Mouse (Mus musculus): ENCODE data around the gene Gadd45g. TPM values are rescaled to one million over a fixed set of nuclear protein-coding genes. Genes with fewer than 3 reads are reported as not detected.

Gene Gadd45g
- 10 to 100 TPM; 16.4 to 19.1 TPM for total RNA-seq (2021)
- long read RNA-seq, experiment 1, transcript Gadd45g-201 (4 exons, 1,071 nt), result major isoform, 57 of 65 reads
- long read RNA-seq, experiment 1, partial matches to known transcripts, result 1 of 65 reads
- long read RNA-seq, experiment 1, other reads (novel, unspliced or antisense), result 6 of 65 reads
- long read RNA-seq, experiment 2, transcript Gadd45g-201 (4 exons, 1,071 nt), result major isoform, 38 of 44 reads
- long read RNA-seq, experiment 2, partial matches to known transcripts, result 2 of 44 reads
- long read RNA-seq, experiment 2, other reads (novel, unspliced or antisense), result 4 of 44 reads

DNA sequence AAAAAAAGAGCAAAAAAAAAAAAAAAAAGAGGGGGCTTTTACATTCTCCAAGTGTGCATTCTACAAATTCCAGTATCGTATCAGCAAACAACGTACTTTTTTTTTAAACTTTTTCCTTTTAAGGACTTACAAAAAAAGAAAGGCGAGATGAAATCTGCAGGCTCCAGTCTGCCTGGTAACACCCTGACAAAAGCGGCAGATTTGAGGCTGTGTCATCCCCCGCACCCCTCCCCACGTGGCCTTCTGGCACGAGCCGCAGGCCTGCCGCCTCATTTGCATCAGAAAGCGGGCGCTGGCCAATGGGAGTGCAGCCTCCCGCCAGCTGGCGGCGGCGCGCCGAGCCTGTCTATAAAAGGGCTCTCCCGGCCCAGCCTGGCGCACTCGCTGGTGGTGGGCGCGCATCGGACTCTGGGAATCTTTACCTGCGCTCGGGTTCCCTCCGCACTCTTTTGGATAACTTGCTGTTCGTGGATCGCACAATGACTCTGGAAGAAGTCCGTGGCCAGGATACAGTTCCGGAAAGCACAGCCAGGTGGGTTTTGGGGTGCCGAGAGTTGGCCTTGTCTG, at the start of gene Gadd45g:
Gene Gadd45g, plus strand, starts transcription at position 378 of the 567 bp plus-strand sequence.
- intact Hi-C loops (cut with DNase I), result loop anchor here (5.0 to 10.0 kb wide), 6 partner anchors 86 to 688 kb away; partner anchors contain the start of gene Diras2
- peak; percentile 96 to 98 for DNase-seq (ENCODE audit: low spot score in 2 of 2)

DNA sequence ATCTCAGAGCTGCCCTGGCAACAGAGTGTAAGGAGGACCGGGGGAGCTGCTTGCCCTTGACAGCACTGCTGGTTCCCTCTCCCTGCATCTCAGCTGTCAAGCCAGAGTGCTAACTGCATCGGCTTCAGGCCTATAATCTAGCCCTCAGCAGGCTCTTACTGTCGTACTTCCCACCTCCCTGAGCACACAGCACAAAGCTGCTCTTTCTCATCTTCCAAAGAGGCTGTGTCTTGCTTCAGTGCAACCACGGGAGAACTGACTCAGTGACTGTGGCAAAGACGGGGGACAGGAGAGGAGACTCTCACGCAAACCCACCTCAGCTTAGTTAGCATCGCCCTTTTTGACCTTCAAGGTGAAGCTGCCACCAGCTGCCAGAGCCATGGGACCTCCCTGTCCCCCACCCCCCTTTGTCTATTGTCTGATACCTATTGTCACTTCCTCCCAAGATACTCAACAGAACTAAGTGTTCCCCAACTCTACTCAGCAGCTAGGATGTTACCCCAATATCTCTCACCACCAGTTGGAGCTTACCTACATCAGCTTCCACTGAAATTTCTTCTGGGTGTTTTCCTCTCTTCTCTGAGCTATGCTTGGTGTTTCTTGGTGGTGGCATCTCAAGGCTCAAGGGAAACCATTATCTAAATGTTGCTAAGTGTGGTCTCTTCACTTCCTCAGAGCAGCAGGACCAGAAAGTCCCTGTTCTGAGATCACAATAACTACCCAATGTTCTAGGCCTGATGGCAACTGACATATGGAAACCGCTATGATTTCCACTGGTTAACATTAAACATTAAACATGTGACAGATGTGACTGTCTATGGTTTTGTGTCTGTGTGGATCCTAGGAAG, 48.4 kb upstream of the Gadd45g start:
- intact Hi-C loops (cut with DNase I), result no loop called here
- no peak for DNase-seq (ENCODE audit: low spot score in 2 of 2)

DNA sequence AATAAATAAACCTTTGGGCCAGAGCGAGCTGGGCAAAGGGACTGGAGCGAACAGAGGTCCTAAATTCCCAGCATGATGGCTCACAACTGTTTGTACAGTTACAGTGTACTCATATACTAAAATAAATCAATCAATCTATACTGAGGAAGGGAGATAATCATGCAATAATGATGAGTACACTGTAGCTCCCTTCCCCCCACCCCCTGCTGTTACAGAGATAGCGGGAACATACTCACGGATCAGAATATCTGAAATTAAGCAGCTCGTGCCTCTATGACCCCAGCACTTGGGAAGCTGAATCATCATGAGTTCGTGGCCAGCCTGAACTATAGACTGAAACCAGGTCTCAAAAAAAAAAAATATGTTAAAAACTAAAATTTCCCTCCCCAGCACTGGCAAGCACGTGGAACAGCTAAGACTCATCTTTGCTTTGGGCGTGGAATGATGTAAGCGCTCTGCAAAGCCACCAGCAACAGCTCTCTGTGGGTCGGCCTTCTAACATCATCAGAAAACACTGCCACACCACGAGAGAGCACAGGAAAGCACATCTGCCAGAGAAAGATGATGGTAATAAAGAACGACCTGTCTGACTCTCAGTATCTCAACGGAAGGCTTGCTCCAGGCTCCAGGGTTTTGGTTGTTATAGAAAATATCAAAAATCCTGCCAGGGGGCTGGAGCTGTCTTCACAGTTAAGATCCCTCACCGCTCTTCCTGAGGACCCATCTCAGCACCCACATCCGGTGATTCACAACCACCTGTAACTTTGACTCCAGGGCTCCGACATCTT, 46.5 kb upstream of the Gadd45g start:
- DNase-seq (ENCODE audit: low spot score in 2 of 2), result no peak
- intact Hi-C loops (cut with DNase I), result no loop called here

DNA sequence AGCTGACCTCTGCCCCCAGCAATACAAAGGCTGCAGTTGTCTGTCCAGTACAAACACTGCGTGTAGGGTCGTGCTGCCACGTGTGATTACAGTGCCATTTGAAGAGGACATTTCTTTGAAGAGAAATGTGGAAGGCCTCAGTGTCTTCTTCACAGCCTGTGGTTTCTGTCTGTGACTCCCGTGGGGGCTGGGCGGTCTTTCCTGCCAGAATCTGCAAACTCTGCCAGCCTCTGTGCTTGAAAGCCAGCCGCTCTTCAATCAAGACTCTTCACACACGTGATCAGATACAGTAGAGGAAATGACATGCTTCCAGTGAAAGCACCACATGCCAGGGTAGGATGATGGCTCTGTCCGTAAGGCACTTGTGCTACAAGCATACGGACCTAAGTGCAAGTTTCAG, 45.6 kb upstream of the Gadd45g start:
- peak; percentile 36 to 49 for DNase-seq (ENCODE audit: low spot score in 2 of 2)
- intact Hi-C loops (cut with DNase I), result no loop called here

DNA sequence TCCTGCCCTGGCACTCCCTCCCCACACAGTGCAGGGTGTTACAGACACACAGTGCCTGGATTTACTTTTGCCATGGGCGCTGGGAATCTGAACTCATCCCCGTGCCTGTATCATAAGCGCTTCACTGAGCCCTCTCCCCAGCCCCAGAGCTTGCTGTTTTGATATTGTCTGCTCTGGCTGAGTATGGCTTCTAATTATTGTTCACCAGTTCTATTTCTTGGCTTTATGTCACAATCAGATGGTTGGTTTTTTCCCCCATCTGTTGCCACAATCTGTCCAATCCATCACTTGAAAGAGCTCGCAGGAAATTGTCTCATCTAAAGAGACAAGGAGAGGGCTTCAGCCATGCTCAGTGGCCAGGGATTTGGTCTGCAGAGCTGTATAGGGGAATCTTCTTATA, 40.8 kb upstream of the Gadd45g start:
- peak in 1 of 2 experiments; percentile 54 for DNase-seq (ENCODE audit: low spot score in 2 of 2)

DNA sequence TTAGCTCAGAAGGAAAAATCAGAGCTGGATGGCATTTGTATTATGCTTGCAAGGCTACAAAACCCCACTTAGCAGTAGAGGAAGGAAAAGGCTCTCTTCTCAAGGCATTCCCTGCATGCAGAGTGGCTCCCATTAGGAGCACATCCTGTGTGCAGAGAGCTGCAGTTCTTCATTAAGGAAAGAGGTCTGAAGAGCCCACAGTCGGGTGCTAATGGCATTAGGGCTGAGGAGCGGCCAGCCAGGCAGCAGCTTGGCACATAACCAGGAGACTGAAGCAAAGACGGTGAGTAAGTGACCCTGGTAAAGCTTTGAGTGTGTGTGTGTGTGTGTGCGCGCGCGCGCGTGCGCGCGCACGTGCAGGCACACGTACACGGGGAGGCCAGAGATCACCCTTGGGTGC, 40.3 kb upstream of the Gadd45g start:
- intact Hi-C loops (cut with DNase I), result no loop called here
- no peak for DNase-seq (ENCODE audit: low spot score in 2 of 2)

More for the DNA sequence above, 40.8 kb upstream of the Gadd45g start:
- intact Hi-C loops (cut with DNase I), result no loop called here

DNA sequence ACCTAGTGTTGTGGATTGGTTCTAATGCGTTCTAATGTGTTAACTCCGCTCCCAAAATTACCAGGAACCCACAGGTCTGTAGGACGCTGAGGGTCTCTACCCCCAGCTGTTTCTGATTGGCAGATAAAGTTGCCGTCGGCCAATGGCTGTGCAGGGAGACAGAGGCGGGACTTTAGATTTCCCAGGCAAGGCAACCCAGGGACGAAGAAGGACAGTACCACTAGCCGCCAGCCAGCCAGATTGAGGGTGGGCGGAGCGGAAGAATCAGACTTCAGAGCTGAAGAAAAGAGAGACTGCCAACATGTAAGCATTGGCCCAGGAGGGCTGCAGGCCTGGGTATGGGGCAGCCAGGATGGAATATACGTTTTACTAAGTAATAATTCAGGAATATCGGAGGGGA, 38.3 kb upstream of the Gadd45g start:
- DNase-seq (ENCODE audit: low spot score in 2 of 2), result peak; percentile 54 to 60
- intact Hi-C loops (cut with DNase I), result no loop called here

DNA sequence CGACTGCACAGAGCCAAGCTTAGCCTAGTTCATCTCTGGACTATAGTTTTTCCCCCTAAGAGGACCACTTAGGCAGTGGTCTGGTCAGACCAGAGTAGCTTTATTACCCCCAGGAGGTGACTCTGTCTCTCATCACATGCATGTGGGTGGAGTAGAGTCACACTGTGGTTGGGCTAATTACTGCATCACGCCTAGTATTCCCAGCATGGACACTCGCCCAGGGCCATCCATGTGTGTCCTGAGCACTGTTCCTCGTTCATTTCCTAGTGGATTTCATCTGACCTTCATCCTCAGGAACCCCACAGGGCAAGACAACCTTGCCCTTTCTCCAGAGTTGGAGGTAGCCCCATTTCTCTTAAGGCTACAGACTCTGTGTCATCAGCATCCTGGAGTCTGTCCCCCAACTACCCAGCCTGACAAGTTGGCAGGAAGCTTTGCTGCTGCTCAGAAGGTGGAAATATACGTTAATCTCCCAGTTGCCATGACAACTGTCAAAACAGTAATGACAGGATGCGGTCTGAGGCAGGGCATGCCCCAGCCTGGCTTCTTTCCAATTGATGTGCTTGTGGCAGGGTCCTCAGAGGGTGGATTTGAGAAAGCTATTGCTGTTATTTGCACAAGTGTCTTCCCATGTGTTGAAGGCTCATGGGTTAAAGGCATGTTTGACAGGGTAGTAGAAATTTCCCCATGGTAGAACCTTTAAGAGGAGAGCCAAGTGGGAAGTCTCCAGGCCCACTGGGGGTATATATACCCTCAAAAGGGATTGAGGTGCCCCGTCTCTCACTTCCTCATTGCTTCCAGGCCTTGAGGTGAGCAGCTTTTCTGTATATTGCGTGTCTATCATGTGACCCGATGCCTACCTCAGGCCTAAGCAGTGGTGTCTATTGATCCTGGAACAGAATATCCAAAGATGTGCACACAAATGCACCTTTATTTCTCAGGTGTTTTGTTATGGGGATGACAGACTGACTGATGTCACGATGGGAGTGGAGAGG, 32.6 kb upstream of the Gadd45g start:
- DNase-seq (ENCODE audit: low spot score in 2 of 2), result no peak
- intact Hi-C loops (cut with DNase I), result no loop called here

DNA sequence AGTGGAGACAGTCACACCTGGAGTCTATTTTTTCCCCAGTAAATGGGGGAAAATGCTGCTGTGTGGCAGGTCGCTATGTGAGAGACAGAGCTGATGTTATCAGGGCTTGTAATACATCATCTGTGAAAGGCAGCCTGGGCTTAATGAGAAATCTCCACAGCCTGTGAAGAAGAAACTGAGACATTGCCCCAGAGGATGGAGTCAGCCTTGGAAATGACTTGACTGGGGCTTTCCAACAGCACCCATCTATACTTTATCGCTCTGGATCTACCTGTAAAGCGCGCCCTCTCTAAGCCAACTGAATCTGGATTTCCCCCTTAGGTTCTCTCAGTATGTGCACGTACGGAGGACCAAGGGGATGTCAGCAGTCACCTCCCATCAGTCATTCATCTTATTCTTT, 31.8 kb upstream of the Gadd45g start:
- intact Hi-C loops (cut with DNase I), result no loop called here
- DNase-seq (ENCODE audit: low spot score in 2 of 2), result no peak

DNA sequence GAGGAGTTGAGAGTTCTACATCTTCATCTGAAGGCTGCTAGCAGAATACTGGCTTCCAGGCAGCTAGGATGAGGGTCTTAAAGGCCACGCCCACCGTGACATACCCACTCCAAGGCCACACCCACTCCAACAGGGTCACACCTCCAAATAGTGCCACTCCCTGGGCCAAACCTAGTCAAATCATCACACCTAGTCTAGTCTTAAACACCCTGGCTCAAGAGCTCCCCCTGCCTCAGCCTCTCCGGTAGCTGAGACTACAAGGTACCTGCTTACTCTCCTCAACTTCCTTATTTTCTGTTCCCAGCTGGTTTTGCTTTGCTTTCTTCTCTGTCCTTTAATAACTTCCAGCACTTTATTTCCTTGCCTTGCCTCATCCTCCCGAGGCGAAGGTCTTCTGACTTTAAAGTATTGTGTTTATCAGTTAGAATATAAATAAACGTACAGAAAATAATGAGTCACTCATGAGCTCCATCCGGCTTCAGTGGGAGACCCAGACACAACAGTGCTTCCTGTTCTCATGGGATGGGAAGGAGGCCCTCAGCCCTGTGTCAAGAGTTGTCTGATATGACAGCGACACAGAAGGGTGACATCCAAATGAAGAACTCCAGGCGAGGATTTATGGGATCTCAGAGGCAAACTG, 30.5 kb upstream of the Gadd45g start:
- intact Hi-C loops (cut with DNase I), result no loop called here
- no peak for DNase-seq (ENCODE audit: low spot score in 2 of 2)

DNA sequence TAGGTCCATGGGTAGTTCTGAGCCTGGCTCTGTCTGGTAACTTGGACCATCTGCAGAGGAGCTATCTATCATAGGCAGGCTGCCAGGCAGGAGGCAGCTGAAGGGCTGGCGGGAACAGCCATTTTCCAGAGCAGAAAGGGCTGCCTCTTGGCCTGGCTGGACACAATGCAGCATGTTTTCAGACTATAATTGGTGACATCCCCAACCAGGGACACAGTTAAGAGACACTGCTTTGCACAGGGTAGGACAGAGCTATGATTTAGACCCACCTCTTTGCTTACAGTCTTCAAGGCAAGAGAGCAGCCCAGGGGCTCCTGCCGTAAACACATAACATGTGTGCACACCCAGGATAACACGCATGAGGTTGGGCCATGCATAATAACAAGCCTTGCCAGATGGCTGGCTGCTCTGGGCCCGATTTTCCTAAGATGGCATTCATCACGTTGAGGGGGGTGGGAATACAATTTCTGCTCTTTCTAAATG, 29.9 kb upstream of the Gadd45g start:
- peak; percentile 46 to 71 for DNase-seq (ENCODE audit: low spot score in 2 of 2)
- intact Hi-C loops (cut with DNase I), result no loop called here

DNA sequence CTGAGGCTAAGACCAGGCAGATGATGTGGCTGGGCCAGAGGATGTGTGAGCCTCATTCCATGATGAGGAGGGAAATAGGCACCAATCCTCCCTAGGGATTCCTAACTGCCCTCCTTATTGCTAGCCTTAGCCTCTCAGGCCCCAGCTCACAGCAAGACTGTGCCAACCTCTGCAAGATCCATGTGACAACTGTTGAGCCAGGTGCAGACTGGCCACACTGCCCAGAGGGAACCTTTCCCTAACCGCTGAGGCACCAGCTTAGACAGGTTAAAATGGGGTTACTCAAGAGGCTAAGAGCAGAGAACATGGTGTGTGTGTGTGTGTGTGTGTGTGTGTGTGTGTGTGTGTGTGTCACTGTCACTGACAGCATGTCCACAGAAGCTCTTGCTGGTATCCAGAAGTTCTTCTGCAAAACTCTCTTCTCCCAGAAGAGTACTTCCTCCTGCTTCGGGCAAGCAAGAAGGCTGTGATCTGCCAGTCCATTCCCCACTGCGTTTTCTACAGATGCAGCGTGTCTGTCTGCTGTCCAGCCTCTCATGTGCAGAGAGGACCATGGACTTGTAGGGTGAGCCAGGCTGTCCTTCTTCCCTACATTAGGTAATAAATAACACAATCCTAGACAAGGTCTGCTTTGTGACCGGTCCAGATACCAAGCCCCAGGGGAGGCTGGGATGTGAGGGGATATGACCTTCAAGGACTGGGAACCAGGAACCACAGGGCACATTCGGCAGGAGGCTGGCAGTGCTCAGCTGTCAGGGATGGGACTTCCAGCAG, 28.1 kb upstream of the Gadd45g start:
- DNase-seq (ENCODE audit: low spot score in 2 of 2), result no peak
- intact Hi-C loops (cut with DNase I), result no loop called here

DNA sequence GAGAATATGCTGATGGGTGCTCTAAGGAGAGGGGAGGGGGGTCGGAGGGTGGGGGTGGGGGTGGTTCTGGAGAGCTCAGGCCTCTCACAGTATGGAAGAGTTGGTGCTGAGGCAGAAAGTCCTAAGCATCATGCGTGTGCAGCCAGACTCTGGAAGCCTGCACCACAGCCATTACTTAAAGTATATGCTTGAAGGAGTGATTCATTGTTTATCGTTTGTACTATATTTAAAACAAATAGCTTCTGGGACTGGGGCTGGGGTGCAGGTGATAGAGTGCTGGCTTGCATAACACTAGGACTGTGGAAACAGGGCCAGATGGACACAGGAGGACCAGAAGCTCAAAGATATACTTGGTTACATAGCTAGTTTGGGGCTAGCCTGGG, 27.5 kb upstream of the Gadd45g start:
- DNase-seq (ENCODE audit: low spot score in 2 of 2), result no peak
- intact Hi-C loops (cut with DNase I), result no loop called here

DNA sequence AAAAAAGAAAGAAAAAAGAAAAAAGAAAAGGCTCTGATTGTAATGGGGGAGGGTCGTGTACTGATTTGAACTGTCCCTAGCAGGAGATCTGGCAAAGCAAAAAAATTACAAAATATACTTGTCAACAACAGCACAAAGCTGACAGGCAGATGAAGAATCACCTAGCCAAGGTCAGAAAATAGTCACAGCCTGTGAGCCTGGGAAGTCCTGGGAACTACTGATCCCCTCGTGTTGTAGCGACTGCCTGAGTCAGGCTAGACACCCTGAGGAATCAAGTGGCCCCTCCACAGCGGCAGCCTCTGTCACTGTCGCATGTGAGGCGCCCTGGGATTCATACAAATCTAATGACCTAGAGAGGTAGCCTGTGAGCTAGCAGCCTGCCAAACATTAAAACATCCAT, 27.1 kb upstream of the Gadd45g start:
- intact Hi-C loops (cut with DNase I), result no loop called here
- no peak for DNase-seq (ENCODE audit: low spot score in 2 of 2)

DNA sequence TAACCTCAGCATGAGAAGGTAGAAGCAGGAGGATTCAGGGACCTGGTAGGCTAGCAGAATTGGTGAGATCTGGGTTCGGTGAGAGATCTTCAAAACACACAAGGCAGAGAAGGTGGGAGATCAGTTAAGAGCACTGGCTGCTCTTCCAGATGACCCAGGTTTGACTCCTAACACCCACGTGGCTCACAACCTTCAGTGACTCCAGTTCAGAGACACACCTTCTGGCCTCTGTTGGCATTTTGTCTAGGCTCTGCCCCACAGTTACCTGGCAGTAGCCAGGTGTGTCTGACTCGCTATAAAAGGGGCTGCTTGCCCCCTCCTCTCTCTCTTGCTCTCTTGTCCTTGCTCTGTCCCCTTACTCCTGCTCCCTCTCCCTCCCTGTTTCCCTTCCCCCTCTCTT, 24.5 kb upstream of the Gadd45g start:
- intact Hi-C loops (cut with DNase I), result no loop called here
- no peak for DNase-seq (ENCODE audit: low spot score in 2 of 2)

DNA sequence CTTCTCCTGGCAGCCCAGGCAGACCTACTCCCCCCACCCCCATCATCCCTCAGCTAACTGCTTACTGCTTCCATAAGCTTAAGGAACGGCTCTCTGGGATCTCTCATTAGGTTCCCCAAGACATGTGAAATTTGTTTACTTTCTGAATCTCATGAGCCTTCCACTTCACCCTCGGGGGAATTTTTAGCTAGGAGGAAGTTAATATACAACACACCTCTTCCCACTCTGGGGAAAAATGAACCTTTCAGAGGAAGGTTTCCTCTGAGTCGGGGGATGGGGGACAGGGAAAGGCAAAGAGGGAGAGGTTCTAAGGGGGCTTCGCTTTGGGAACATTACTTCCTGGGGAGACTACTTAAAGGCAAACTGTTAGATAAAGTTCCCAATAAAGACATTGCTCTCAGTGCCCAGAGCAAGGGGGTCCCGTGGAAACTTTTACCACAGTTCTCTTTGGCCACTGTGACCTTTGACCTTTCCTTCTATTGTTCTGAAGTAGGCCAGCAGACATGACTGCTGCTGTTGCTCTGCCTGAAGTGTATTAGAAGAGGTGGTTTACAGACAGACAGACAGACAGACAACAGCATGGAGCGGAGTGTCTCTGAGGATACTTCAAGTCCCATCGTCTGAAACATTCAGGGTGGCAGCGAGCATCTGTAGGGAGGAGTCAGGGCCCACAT, 22.5 kb upstream of the Gadd45g start:
- no peak for DNase-seq (ENCODE audit: low spot score in 2 of 2)
- intact Hi-C loops (cut with DNase I), result no loop called here
